Mouse (Mus musculus): ENCODE results near the gene Cbr4.

Gene Cbr4

DNA sequence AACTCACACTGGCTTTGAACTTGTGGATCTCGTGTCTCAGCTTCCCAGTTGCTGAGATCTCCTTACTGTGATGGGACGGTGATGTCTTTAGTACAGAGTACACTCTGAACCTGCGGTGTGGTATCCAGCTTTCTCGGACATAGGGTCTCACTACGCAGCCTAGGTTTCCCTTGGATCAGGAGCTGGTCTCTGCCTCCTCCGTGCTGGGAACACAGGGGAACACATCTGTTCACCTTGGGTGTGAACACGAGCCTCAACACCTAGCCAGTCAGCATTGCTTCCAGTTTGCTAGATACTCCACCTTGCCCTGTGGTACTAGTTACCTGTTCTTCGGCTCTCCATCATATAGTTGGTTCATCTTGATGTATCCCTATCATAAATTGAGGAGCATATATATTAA is 1.1 kb downstream of the Cbr4 start:
- no peak for DNase-seq (ENCODE audit: low spot score)

DNA sequence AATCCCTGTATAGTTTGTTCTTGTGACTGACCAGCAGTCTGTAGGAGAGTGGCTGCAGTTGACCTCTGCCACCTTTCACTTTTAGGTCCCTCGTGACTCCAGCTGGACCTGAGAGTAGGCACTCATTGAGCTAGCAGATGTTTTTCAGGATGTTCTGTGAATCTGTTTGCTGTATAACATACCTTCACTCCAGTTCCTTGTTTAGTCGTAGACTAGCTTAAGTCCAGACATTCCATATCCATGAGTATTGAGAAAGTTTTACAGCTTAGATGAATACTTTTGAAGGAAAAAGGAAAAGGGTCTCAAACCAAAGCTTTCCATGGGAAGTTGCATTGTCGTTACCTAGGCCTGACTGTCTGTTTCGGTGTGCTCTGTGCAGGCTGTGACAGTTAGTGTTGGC is 9.6 kb downstream of the Cbr4 start:
- DNase-seq (ENCODE audit: low spot score), result no peak

DNA sequence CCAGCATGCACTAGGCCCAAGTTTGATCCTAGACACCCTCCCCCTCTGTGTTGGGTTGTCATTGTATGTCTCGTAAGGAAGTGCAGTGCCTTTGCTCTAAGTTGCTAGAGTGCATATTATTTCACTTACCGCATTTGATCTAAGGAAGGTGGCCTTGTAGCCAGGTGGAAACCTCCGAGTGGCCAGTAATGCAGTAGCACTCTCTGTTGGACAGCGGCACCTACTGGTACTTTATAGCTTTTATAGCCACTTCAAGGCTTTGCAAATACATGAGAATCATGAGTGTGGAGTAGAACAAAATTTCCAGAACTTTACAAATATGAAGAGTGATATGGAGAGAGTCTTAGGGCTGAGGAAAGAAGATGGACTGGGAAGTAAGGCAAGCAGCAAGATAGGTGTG is 11.5 kb downstream of the Cbr4 start:
- DNase-seq (ENCODE audit: low spot score), result no peak

DNA sequence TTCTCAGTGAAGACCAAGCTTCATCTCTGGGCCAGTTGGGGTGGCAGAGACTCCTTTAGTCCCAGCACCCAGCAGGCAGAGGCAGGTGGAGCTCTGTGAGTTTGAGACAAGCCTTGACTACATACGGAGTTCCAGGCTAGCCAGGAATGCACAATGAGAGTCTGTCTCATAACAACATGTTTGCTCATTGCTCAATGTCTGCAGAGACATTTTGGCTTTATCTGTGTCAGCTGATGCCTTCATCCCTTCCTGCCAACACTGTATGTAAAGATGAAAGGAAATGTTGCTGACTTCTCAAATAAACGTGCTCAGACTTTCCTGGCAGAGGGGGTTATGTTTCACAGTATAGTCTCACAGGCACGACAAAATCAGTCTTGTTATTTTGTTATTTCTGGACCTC is 13.4 kb downstream of the Cbr4 start:
- DNase-seq (ENCODE audit: low spot score), result no peak

DNA sequence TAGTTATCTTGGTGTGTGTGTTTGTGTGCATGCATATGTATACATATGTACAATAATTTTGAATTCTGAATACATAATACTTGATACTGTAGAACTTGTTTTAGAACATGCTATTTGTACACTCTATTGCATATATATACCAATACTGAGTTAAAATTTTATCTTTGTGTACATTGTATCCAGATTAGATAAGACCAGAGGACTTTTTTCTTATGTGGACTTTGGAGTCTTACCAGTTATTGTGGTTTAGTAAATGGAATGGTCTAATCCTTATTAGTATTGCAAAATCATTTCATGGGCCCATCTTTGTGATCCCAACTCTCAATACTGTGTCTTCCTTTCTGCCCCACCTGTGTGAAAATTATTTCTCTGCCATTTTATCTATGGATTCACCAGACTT is 14.7 kb downstream of the Cbr4 start:
- no peak for DNase-seq (ENCODE audit: low spot score)

DNA sequence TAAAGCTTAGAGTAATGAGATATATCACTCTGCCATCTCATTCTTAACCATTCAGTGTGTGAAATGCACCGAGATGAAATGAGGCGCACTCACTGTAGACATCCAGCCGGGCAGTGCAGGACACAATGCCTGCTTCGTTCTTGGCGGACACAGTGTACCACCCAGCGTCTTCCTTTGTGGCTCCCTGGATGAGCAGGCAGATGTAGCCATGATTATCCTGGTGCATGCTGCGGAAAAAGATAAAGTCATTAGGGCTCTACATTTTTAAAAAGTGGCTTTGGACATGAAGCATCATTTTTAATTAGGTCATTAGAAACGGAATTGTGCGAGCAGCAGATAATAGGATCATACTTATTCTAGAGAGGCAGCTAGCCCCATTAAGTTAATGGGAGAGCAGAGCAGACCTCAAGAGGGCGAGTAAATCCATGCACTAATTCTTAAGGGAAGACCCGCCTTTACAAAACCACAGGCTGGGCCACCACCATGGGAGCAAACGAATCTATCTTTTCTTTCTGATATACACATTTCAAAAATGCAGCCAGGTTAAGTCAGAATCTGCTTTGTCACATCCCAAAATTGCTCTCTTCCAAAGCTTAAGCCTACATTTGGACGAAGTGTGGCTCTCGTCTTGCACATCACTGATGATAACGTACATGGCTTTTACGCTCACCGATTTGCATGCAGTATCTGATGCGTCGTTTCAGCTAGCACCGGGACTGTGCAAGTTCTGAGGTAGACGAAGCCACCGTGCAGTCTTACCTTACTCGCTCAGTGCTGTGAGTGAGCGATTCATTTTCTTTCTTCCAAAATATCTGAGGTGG is 27.8 kb downstream of the Cbr4 start:
- no peak for DNase-seq (ENCODE audit: low spot score)

DNA sequence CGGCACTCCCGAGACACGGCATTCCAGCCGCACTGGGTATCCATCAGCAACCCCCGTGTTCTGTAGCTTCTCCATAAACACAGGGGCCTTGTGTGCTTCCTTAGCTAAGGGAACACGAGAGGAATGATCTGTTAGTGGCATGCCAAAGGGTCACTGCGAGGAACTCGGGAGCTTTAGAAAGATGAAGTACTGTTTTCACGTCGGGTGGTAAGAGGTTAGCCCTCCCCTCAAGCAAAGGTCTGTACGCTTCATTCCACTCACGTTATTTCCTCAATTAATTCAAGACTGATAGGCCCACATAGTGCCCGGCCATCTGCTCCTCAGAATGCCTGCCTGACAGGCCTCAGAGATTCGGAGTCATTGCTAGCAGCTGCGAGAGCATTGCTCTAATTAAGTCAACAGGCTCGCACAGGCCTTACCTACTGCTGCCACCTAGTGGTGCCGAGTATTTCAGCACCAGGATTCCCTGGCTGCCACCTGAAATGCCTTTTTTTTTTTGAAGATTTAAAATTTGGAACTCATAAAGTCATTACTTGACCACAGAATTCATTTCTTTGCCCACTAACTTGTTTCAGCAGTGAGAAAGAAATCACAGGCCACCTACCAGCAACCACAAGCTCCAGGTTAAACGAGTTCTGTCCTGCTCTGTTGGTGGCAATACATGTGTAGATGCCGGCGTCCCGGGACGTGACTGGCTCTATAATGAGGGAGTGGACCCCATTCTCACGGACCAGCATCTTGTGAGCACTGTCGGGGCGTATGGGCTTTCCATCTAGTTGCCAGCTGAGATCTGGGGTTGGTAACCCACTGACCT is 28.6 kb downstream of the Cbr4 start:
- DNase-seq (ENCODE audit: low spot score), result peak; percentile 47

DNA sequence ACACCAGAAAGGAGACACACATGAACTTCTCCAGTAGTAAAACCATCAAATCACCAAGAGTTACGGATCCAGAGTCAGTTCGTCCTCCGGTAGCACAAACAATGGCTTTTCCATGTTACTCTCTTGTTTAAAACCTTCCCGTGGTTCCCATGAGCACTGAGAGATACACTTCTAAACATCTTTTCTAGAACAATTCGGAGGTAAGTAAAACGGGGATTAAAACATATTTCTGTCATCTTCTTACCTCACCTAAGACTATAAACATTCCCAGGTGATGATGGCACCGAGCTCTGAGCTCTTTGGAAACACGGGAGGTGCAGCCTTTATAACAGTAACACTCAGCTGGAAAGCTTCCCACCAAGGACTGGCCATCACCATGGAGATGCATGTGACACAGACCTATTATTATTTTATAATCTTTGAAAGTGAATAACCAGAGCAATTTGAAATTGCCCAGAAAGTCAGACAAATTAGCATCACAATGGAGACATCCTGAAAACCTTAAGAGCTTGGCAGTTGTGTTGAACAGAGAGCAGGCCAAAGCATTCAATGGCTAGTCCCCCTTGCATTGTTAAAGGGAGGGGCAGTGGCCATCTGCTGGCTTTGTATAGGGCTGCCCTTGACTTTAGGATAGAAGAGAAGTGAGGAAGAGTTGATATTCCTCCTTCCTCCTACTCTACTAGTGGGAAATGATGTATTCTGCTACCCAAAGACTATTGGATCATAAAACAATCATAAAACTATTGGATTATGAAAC is 29.4 kb downstream of the Cbr4 start:
- DNase-seq (ENCODE audit: low spot score), result no peak

DNA sequence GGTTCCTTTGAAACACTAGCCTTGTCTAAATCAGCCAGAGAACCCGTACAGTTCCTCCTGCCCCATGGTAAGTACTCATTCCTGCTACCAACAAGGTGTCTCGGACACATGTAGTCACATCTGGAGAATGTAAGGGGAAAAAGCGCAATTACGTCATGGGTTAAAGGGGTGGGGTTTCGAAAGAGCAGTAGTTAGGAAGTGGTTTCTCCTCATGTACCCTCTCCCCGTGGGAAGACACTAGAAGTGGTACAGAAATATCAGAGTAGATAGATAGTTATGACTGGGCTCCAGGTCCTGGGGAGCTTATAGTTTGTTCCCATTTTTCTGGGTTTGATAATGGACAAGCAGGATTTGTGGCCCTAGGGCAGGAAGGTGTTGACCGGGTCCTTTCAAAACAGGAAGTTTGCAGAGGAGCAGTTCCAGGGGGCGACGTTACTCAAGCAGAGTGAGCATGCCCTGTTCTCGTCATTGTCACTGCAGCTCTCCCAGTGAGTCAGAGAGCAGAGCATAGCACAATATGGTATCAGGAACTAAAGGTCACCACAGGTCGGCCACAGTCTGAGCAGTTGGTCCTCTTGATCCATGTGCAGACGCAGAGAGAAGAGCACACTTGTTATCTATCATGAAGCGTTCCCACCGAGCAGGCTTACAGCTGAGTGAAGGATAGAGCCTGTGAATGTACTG is 30.1 kb downstream of the Cbr4 start:
- no peak for DNase-seq (ENCODE audit: low spot score)

DNA sequence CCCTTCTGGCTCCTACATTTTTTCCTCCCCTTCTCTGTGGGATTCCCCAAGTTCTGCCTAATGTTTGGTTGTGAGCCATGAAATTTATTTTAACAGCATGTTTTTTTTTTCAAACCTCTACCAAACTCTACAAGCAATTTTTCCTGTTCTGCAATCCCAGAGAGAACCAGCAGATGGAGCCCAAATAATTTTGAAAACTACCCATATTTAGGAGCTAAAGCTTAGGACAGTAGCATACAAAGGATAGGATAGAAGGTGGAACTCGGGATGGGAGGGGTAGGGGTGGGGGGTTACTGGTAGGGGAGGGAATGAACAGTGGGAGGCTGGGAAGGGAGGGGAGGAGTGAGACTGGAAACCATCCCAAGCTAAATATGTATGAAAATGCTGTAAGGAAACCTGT is 34.6 kb downstream of the Cbr4 start:
- no peak for DNase-seq (ENCODE audit: low spot score)

DNA sequence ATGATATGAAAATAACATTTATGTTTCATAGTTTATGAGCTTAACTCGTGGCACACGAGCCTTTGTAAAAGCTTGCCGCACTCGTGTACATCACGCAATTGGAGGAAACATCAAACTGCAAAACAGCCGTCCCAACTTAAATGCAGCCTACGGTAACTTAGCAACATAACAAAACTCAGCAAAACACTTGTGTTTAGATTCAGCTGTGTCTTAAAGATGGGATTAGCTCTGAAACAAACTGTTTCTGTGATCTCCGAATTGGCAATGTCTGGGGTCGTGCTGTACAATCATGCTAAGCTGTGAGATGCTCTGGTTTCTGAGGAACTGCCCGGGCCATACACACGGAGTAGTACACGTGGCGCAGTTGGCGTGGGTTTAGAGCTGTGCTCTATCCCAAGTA is 39.5 kb downstream of the Cbr4 start:
- DNase-seq (ENCODE audit: low spot score), result no peak

DNA sequence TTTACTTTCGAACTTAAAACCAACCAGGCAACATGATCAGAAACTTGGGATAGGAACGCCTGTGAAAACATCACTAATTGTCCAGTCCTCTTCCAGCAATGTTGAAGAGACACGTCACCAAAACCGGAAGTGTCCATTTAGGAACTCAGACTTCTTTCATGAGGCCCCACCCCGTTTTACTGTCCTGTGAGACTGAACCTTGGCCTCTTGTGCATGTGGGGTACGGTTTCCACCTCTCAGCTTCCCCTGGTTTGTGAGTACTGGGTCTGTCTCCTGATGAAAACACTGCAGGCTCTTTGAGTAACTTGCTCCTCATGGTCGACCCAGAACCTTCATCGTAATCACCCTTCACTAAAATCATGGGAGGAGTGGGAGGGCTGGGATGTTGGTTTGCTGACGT is 40.7 kb downstream of the Cbr4 start:
- no peak for DNase-seq (ENCODE audit: low spot score)

DNA sequence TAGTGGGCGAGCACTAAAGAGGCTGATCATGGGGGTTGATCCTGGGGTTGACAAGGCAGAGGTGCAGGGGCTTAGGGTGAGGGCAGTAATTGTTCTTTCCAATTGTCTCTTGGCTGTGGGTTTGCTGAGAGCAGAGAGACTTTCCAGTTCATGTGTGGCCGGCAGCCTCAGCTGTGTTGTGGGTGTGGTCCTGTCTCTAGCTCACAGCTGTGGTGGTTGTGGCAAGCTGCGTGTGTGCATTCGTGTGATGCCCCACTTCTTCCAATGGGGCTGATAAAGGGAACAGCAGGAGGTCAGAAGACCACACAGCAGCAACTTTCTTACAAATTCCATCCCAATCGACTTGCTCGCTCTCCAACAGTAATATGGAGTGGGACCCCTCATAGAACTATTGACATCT is 41.1 kb downstream of the Cbr4 start:
- no peak for DNase-seq (ENCODE audit: low spot score)

DNA sequence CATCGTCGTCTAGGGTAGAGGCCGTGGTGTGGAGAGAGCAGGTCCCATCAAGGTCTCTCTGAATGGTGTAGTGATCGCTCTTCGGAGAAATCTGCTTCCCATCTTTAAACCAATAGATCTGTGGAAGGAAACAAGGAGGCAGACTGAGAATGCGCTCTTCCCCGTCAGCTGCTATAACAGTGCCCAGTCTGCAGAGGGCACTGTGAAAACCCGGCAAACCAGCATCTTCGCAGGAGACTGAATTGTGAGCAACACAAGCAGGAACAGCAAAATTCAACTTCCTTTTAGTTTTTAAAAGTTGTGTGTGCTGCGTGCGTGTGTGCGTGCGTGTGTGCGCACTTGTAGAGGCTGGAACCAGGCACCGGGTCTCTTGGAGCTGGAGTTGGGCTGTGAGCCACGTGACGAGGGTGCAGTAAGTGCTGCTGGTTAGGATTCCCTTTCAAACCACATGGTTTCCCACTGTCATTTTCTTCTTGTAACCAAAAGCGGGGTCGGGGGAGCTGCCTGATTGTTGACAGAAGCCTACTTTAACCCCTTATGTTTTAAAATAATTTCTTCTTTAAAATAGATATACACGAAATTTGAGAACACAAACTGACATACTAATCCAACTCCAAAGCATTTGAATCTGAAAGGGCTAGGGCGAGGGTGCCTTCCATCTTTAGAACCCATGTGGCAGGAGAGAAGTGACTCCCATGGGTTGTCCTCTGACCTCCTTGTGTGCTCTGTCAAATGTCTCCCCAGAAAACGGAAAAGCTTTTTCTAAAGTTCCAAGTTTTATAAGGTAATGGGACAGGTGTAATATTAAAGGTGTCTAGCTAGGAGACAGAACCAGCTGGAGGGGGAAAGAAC is 44.6 kb downstream of the Cbr4 start:
- DNase-seq (ENCODE audit: low spot score), result no peak

DNA sequence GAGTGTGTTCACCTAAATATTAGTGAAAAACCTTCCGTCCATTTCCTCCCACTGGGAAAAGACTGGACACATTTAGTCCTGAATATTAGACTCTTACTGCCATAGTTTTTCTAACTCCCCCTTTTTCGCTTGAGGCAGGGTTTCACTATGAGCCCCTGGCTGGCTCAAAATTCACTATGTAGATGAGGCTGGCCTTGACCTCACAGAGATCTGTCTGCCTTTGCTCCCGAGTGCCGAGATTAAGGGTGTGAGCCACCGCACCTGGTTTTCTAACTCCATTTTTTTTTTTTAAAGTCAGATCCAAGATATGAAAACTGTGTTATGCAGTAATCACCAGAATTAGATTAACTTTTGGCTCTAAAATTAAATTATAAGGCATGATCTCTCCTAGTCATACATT is 45.3 kb downstream of the Cbr4 start:
- DNase-seq (ENCODE audit: low spot score), result no peak

DNA sequence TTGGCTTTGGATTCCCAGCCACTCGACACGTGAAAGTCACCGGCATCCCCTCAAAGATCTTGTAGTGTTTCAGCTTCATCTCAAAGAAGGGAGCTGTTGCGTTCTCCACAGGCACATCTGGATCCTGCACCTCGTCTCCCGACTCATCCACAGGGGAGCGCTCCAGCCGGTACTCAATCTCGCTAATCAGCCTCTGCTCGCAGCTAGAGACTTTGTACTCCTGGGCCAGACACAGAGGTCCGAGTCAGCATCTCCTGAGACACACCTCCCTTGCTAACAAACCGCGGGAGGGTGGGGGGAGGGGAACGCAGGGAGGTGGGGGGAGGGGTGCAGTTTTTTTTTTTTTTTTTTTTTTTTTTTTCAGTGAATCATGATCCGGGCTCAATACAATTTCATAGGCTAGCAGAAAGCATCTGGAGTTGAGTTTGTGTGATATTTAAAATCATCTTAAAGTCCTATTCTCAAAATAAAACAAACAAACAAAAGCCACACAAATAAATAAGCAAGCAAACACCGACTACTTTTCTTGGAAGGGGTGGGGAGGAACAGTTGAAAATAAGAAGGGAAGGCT is 45.9 kb downstream of the Cbr4 start:
- DNase-seq (ENCODE audit: low spot score), result no peak

DNA sequence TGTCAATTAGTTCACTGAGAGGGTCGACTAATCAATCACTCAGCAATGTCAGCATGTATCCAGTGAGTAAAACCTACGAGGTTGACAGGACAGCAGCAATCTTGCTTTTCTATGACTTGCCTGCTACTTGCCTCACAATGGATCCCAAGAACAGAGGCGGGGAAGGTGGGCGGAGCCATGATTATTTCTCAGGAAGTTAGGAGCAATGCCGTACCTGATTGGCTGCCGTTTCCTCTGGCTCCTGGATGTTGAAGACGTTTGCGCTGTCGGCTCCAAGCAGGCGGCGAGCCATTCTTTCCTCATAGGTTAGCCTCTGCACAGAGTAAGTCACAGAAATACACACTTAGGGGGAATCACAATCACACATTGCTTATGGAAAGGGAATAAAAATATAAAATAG is 47.9 kb downstream of the Cbr4 start:
- no peak for DNase-seq (ENCODE audit: low spot score)

DNA sequence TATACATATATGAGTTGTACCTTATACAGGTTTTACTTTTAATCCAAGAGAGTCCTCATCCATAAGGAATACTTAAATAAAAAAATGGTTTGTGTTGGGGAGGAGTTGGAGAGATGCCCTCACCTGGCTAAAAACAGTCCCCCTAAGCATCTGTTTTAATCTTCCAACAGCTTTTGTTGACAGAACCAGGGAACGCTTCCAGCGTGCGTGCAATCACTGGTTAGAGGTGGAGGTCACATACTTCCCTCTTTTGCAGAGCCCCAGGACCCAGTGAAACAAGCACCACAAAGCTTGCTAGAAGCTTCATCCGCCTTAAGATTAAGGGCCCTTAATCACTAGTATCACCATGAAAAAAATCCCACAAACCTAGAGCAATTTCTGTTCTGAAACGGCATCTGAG is 49.9 kb downstream of the Cbr4 start:
- DNase-seq (ENCODE audit: low spot score), result no peak

DNA sequence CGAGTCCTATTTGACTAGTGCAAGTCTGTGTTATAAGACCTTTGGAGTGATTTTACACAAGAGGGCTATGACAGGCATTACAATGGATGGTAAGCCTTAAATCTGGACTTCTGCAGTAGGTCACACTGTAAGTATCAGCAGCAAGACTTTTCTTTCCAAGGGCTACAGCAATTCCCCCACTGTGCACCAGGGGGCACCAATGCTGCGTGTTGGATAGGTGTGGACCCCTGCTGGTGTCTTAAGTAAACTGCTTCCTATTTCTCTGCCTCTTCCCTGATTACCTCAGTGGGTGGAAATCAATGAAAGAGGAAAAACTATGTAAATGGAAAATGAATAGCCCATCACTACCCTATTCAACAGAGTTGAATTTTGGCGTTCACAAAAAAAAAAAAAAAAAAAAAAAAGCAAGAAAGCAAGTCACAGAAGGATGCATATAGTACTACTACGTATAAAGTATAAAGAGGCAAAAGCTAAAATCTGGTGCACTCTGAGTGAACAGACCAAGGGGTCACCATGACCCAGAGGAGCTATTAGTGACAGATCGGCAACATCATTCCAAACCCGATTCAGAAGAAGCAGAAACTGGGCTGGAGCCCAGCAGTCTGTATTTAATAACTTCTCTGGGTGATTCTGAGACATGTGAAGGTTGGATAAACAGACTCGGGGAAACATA is 52.4 kb downstream of the Cbr4 start:
- peak; percentile 70 for DNase-seq (ENCODE audit: low spot score)

DNA sequence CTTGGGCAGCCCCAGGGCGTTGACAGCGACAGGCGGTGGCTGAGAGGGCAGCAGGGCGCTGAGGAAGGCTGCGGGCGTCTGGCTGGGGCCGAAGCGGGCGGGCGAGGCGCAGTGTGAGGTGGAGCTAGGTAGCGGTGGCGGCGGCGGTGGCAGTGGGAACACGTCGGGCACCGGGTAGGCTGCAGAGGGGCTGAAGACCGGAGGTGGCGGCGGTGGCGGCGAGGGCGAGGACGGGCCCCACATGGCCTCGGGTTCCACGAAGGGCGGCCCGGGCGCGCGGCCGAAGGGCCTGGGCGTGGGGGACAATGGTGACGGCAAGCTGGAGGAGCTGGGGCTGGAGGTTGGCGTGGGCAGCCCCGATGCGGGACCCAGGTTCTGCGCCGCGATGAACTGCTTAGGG is 62.1 kb downstream of the Cbr4 start:
- no peak for DNase-seq (ENCODE audit: low spot score)

Measured in c-Kit-positive CD71-positive TER-119-positive erythroid progenitor cells, embryonic 14.5 days (primary cell).